Mouse (Mus musculus): ENCODE results near the gene Zdhhc20. TPM values are rescaled to one million over a fixed set of nuclear protein-coding genes. Genes with fewer than 3 reads are reported as not detected.
A peak's percentile ranks its signal among the peaks of the same experiment; 100 is the strongest.
"Not testable (repeated sequence)": the region's sequence is repeated elsewhere in the genome, so short reads cannot be mapped to it uniquely, and the experiment has no call there.

Gene Zdhhc20
- polyA plus RNA-seq, 1 experiment from 2014 or later, result 46.7 TPM

- H3K27ac ChIP-seq (ENCODE audit: low read length); H3K9ac ChIP-seq (replicated peaks; ENCODE audit: low read depth, low read length); H3K4me1 ChIP-seq (replicated peaks; ENCODE audit: control insufficient read depth, insufficient read depth, low read length); H3K27me3 ChIP-seq (replicated peaks; ENCODE audit: control insufficient read depth, insufficient read depth, low read length); ATAC-seq; H3K36me3 ChIP-seq (ENCODE audit: control insufficient read depth, insufficient read depth); H3K9me3 ChIP-seq (ENCODE audit: control insufficient read depth, low read length); H3K4me3 ChIP-seq (replicated peaks; ENCODE audit: low read length); H3K4me2 ChIP-seq (ENCODE audit: low read length): not testable (repeated sequence)
- WGBS, result 62% methylated on average over 8 of the region's 8 CpGs
Measured at GRCm38 (mm10) chr14:57896088-57896871, 6.2 kb upstream of the Zdhhc20 start.

DNA sequence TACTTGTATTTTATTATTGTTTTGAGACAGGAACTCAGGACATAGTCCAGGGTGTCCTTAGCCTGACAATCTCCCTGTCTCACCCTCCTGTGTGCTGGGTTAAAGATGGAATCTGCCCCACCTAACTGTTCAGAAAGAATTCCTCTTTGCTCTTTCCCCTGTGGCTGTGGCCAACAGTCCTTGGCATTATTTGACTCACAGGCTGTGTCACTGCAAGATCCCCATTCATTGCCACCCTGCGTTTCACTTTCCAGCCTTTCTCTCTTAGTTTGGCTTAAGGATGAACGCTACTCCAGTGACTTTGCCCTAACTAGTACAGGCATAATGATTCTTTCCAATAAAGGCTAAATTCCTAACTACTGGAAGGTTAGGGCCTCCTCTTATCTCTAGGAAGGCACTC is 4.3 kb upstream of the Zdhhc20 start:
- Histone ChIP-seq H3K4me1 (replicated peaks; ENCODE audit: control insufficient read depth, insufficient read depth, low read length) (no peaks in the 10 kb centered on the region), H3K36me3 (ENCODE audit: control insufficient read depth, insufficient read depth) (no peaks in the 10 kb centered on the region), H3K4me3 (replicated peaks; ENCODE audit: low read length) (no peak overlapping the region), H3K4me2 (ENCODE audit: low read length) (no peak overlapping the region), H3K9ac (replicated peaks; ENCODE audit: low read depth, low read length) (no peak overlapping the region), H3K9me3 (ENCODE audit: control insufficient read depth, low read length) (no peaks in the 10 kb centered on the region), H3K27ac (ENCODE audit: low read length) (no peak overlapping the region), H3K27me3 (replicated peaks; ENCODE audit: control insufficient read depth, insufficient read depth, low read length) (no peaks in the 10 kb centered on the region)
- no peak for ATAC-seq
- WGBS, result 88% methylated on average over 2 of the region's 2 CpGs

- Histone ChIP-seq H3K9me3 (ENCODE audit: control insufficient read depth, low read length) (no peaks in the 10 kb centered on the region), H3K4me1 (replicated peaks; ENCODE audit: control insufficient read depth, insufficient read depth, low read length) (peaks cover 11% of the 10 kb centered on the region), H3K36me3 (ENCODE audit: control insufficient read depth, insufficient read depth) (no peaks in the 10 kb centered on the region), H3K4me3 (replicated peaks; ENCODE audit: low read length) (no peak overlapping the region), H3K9ac (replicated peaks; ENCODE audit: low read depth, low read length) (no peak overlapping the region), H3K4me2 (ENCODE audit: low read length) (no peak overlapping the region), H3K27ac (ENCODE audit: low read length) (no peak overlapping the region), H3K27me3 (replicated peaks; ENCODE audit: control insufficient read depth, insufficient read depth, low read length) (no peaks in the 10 kb centered on the region)
- WGBS, result 97% methylated on average over 1 of the region's 1 CpGs
- no peak for ATAC-seq
Measured at GRCm38 (mm10) chr14:57892961-57893360, 2.9 kb upstream of the Zdhhc20 start.

DNA sequence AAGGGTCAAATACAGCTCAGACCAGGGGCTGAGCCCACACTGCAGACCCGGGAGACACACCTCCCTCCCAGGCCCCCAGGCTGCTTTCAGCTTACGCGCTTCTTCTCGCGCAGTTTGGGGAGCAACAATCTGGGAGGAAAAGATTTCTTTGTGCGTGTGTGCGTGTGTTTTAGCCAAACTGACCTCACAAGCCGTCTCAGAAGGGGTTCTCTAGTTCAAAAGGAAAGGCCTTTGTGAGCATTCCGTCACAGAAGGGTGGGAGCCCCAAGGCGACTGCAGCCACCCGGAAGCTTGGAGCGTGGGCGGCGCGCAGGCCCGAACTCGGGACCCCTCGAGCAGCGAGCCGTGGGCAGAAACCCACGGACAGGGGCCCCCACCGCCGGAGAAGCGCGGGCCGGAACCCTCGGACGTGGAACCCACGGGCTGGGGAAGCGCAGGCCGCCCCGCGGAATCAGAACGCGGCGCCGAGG is 500 bp downstream of the Zdhhc20 start:
- Histone ChIP-seq H3K4me2 (ENCODE audit: low read length) (peak overlapping the region; percentile 63), H3K9me3 (ENCODE audit: control insufficient read depth, low read length) (no peaks in the 10 kb centered on the region), H3K27ac (ENCODE audit: low read length) (peak overlapping the region; percentile 80), H3K4me1 (replicated peaks; ENCODE audit: control insufficient read depth, insufficient read depth, low read length) (peaks cover 17% of the 10 kb centered on the region), H3K36me3 (ENCODE audit: control insufficient read depth, insufficient read depth) (no peaks in the 10 kb centered on the region), H3K4me3 (replicated peaks; ENCODE audit: low read length) (peak overlapping the region; percentile 67), H3K9ac (replicated peaks; ENCODE audit: low read depth, low read length) (peak overlapping the region; percentile 90), H3K27me3 (replicated peaks; ENCODE audit: control insufficient read depth, insufficient read depth, low read length) (no peaks in the 10 kb centered on the region)
- peak; percentile 5 for ATAC-seq
- 0% methylated on average over 37 of the region's 37 CpGs for WGBS

DNA sequence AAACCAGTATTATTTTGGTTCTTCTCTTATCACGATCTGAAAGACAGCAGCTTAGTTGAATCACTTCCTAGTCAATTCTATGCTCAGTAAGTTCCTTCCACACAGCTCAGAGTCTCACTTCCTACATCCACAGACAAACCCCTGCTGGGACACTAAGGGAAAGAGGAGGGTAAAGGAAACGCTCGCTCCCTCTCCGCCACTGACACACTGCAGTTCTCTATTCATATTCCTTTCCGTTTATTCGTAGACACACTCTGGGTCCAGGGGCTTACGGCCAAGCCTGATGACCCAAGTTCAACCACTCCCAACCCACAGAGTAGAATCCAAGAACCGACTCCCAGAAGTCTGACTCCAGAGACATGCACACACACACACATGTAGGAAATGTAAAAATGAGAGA is 2.9 kb downstream of the Zdhhc20 start:
- Histone ChIP-seq H3K4me1 (replicated peaks; ENCODE audit: control insufficient read depth, insufficient read depth, low read length) (peaks cover 24% of the 10 kb centered on the region), H3K4me3 (replicated peaks; ENCODE audit: low read length) (no peak overlapping the region), H3K36me3 (ENCODE audit: control insufficient read depth, insufficient read depth) (no peaks in the 10 kb centered on the region), H3K27ac (ENCODE audit: low read length) (no peak overlapping the region), H3K27me3 (replicated peaks; ENCODE audit: control insufficient read depth, insufficient read depth, low read length) (no peaks in the 10 kb centered on the region), H3K9me3 (ENCODE audit: control insufficient read depth, low read length) (no peaks in the 10 kb centered on the region), H3K4me2 (ENCODE audit: low read length) (no peak overlapping the region), H3K9ac (replicated peaks; ENCODE audit: low read depth, low read length) (no peak overlapping the region)
- WGBS, result 78% methylated on average over 8 of the region's 8 CpGs
- no peak for ATAC-seq

DNA sequence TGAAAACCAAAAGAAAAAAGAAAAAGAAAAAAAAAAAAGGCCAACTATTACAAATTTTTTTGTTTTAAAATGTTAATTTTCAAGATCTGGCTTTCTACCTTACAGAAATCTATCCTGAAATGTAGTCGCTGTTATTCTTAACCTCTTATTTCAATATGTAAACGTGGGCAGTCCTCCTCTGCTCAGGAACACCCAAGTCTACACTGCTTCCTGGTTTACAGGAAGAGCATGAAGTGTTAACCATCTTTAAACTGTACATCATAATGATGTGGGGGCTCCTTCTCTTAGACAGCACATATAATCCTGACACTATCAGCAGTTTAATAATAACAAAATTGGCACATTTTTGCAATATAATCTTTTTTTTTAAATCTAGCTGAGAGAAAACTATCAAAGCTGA is 4.0 kb downstream of the Zdhhc20 start:
- H3K9me3 ChIP-seq (ENCODE audit: control insufficient read depth, low read length), result no peaks in the 10 kb centered on the region
- no peak overlapping the region for H3K9ac ChIP-seq (replicated peaks; ENCODE audit: low read depth, low read length)
- ATAC-seq, result no peak
- H3K27me3 ChIP-seq (replicated peaks; ENCODE audit: control insufficient read depth, insufficient read depth, low read length), result no peaks in the 10 kb centered on the region
- H3K27ac ChIP-seq (ENCODE audit: low read length), result no peak overlapping the region
- no peaks in the 10 kb centered on the region for H3K36me3 ChIP-seq (ENCODE audit: control insufficient read depth, insufficient read depth)
- 93% methylated on average over 2 of the region's 2 CpGs for WGBS
- no peak overlapping the region for H3K4me2 ChIP-seq (ENCODE audit: low read length)
- no peak overlapping the region for H3K4me3 ChIP-seq (replicated peaks; ENCODE audit: low read length)
- peaks cover 29% of the 10 kb centered on the region for H3K4me1 ChIP-seq (replicated peaks; ENCODE audit: control insufficient read depth, insufficient read depth, low read length)

DNA sequence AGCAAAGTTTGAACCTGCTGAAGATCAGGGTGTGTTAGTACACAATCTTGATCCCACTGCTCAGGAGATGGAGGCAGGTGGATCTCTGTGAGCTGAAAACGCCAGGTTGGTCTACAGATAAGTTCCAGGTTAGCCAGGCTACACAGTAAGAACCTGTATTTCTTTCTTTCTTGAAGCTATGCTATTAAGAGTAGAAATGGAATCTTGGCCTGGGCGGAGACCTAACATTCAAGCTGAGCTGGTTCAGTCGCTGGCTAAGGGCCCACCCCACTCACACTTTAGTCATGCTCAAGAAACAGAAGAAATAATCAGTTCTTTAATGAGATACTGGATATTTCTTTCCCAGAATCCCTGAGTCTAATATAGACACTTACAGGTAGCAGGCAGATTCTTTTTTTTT is 6.7 kb downstream of the Zdhhc20 start:
- ATAC-seq, result no peak
- no peaks in the 10 kb centered on the region for H3K9me3 ChIP-seq (ENCODE audit: control insufficient read depth, low read length)
- H3K4me2 ChIP-seq (ENCODE audit: low read length), result no peak overlapping the region
- no peak overlapping the region for H3K27ac ChIP-seq (ENCODE audit: low read length)
- no peaks in the 10 kb centered on the region for H3K36me3 ChIP-seq (ENCODE audit: control insufficient read depth, insufficient read depth)
- H3K4me1 ChIP-seq (replicated peaks; ENCODE audit: control insufficient read depth, insufficient read depth, low read length), result peaks cover 22% of the 10 kb centered on the region
- H3K9ac ChIP-seq (replicated peaks; ENCODE audit: low read depth, low read length), result no peak overlapping the region
- H3K4me3 ChIP-seq (replicated peaks; ENCODE audit: low read length), result no peak overlapping the region
- no peaks in the 10 kb centered on the region for H3K27me3 ChIP-seq (replicated peaks; ENCODE audit: control insufficient read depth, insufficient read depth, low read length)
- WGBS, result 91% methylated on average over 3 of the region's 3 CpGs

DNA sequence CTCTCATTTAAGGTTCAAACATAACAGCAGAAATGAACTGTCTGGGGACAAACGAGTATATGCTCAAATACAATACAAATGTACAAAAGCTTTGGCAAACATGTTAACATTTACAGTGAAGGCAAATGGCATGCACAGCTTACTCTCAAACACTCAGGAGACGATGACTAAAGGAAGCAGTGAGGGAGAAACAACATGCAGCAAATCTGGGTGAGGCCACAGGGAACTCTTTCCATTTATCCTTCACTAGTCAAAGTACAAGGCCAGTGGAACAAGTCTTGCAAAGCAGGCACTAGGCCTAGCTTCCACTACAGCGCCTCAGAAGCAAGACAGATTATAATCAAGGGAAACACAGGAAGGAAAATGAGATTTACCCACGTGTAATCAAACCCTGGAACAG is 7.4 kb downstream of the Zdhhc20 start:
- no peak overlapping the region for H3K4me3 ChIP-seq (replicated peaks; ENCODE audit: low read length)
- no peaks in the 10 kb centered on the region for H3K9me3 ChIP-seq (ENCODE audit: control insufficient read depth, low read length)
- no peaks in the 10 kb centered on the region for H3K36me3 ChIP-seq (ENCODE audit: control insufficient read depth, insufficient read depth)
- no peak overlapping the region for H3K27ac ChIP-seq (ENCODE audit: low read length)
- WGBS, result 50% methylated on average over 4 of the region's 4 CpGs
- H3K9ac ChIP-seq (replicated peaks; ENCODE audit: low read depth, low read length), result no peak overlapping the region
- no peaks in the 10 kb centered on the region for H3K27me3 ChIP-seq (replicated peaks; ENCODE audit: control insufficient read depth, insufficient read depth, low read length)
- peaks cover 17% of the 10 kb centered on the region for H3K4me1 ChIP-seq (replicated peaks; ENCODE audit: control insufficient read depth, insufficient read depth, low read length)
- ATAC-seq, result no peak
- no peak overlapping the region for H3K4me2 ChIP-seq (ENCODE audit: low read length)

DNA sequence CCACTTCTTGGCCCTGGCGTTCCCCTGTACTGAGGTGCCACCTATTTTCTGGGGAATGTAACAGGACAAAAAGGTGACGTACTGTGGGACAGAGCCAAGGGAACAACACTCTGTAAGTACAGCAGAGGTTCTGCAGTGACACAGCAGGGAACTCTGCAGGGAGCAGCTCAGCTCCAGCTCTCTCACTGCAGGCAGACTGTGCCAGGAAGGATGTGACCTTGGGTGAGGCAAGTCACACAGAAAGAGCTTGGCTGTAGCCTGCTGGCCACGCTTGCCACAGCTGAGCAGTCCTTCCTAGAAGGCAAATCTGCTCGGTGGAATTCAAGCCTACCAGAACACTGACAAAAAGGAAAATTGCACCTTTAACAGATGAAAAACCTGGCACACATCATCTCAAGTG is 8.3 kb downstream of the Zdhhc20 start:
- Histone ChIP-seq H3K4me1 (replicated peaks; ENCODE audit: control insufficient read depth, insufficient read depth, low read length) (peaks cover 11% of the 10 kb centered on the region), H3K27me3 (replicated peaks; ENCODE audit: control insufficient read depth, insufficient read depth, low read length) (no peaks in the 10 kb centered on the region), H3K27ac (ENCODE audit: low read length) (no peak overlapping the region), H3K9me3 (ENCODE audit: control insufficient read depth, low read length) (no peaks in the 10 kb centered on the region), H3K4me2 (ENCODE audit: low read length) (no peak overlapping the region), H3K36me3 (ENCODE audit: control insufficient read depth, insufficient read depth) (no peaks in the 10 kb centered on the region), H3K9ac (replicated peaks; ENCODE audit: low read depth, low read length) (no peak overlapping the region), H3K4me3 (replicated peaks; ENCODE audit: low read length) (no peak overlapping the region)
- 52% methylated on average over 4 of the region's 4 CpGs for WGBS
- no peak for ATAC-seq

- no peaks in the 10 kb centered on the region for H3K9me3 ChIP-seq (ENCODE audit: control insufficient read depth, low read length)
- no peak overlapping the region for H3K27ac ChIP-seq (ENCODE audit: low read length)
- H3K4me2 ChIP-seq (ENCODE audit: low read length), result no peak overlapping the region
- no peak overlapping the region for H3K9ac ChIP-seq (replicated peaks; ENCODE audit: low read depth, low read length)
- no peak overlapping the region for H3K4me3 ChIP-seq (replicated peaks; ENCODE audit: low read length)
- no peak for ATAC-seq
- H3K36me3 ChIP-seq (ENCODE audit: control insufficient read depth, insufficient read depth), result no peaks in the 10 kb centered on the region
- H3K4me1 ChIP-seq (replicated peaks; ENCODE audit: control insufficient read depth, insufficient read depth, low read length), result peaks cover 11% of the 10 kb centered on the region
- H3K27me3 ChIP-seq (replicated peaks; ENCODE audit: control insufficient read depth, insufficient read depth, low read length), result no peaks in the 10 kb centered on the region
Measured at GRCm38 (mm10) chr14:57881074-57881473, 9.0 kb downstream of the Zdhhc20 start.
